8 mouse cellular contexts compared by ENCODE assay signal in the genomic region with DNA sequence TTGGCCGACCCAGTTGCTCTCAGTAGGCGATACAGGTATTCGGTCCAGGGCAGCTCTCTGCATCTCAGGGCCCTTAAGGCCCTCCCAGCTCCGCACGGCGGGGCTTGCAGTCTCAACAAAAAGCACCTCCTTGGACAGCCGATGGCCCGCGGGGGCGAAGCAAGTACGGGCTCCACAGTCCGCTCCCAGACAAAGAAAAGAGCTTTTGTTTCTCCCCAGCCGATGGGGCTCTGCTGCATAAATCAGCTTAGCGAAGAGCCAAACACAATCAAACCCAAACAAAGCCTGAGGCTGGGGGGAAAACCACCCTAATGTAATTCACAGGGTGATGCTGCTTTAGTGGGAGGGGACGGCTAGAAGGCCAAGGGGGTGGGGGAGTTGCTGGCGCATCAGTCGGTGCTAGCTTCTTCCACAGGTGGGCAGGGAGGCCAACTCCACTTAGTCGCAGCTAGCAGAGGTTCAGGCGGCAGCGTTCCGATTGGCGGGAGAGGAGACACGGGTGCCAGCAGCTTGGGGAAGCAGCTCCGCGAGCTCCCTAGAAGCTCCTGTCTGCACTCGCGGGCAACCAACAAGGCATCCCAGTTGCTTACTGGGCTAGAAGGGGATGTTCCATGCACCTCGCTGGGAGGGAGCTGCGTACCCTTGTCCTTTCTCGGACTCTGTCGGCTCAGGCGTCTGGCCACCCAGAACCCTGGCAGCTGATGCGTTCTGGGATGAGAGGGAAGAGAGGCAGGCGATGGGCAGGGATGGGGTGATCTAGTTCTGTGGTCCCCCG. TPM values are rescaled to one million over a fixed set of nuclear protein-coding genes. Genes with fewer than 3 reads are reported as not detected.
A peak's percentile ranks its signal among the peaks of the same experiment; 100 is the strongest.
DNase-seq lines count a peak whose midpoint lies in the region; ATAC-seq and TF ChIP-seq lines count a peak whose summit lies in the region.

No protein-coding gene starts in this region.

- TF ChIP-seq POLR2A in ES-Bruce4 (IDR thresholded peaks at IDR 0.05; ENCODE audit: insufficient read depth, low read length), result no peak

- peak overlapping the region; percentile 64 for H3K4me3 ChIP-seq in ES-Bruce4 (ENCODE audit: low read depth, low read length)
- H3K4me3 ChIP-seq in hindbrain, embryonic 10.5 days, result peak overlapping the region; percentile 73
- peak overlapping the region; percentile 62 for H3K4me3 ChIP-seq in lung, embryonic 16.5 days (ENCODE audit: low read length)

- H3K27me3 ChIP-seq in ES-Bruce4 (ENCODE audit: control insufficient read depth, insufficient read depth, low read length, poor library complexity, severe bottlenecking), result peaks cover 6% of the 10 kb centered on the region
- H3K27me3 ChIP-seq in hindbrain, embryonic 10.5 days (ENCODE audit: insufficient read depth, poor library complexity, severe bottlenecking), result no peaks in the 10 kb centered on the region
- no peaks in the 10 kb centered on the region; the same call in 1 of the 2 replicates for H3K27me3 ChIP-seq in lung, embryonic 16.5 days (ENCODE audit: control insufficient read depth, insufficient read depth, low read depth, low read length)

- H3K4me2 ChIP-seq in lung, embryonic 16.5 days (ENCODE audit: low read depth, low read length), result peak overlapping the region; percentile 77

- TF ChIP-seq EP300 in ES-Bruce4 (IDR thresholded peaks at IDR 0.05; ENCODE audit: insufficient read depth, low read depth, low read length), result no peak

- WGBS in hindbrain, embryonic 10.5 days, result under 1% methylated on average over 35 of the region's 35 CpGs
- WGBS in lung, embryonic 16.5 days, result under 1% methylated on average over 35 of the region's 35 CpGs

- H3K9ac ChIP-seq in ES-Bruce4 (ENCODE audit: low read depth, poor library complexity, severe bottlenecking), result no peak overlapping the region
- peak overlapping the region; percentile 72 for H3K9ac ChIP-seq in lung, embryonic 16.5 days (ENCODE audit: low read length)

- H3K36me3 ChIP-seq in ES-Bruce4 (ENCODE audit: control insufficient read depth, insufficient read depth, low read length, poor library complexity, severe bottlenecking), result no peaks in the 10 kb centered on the region
- no peaks in the 10 kb centered on the region for H3K36me3 ChIP-seq in hindbrain, embryonic 10.5 days
- no peaks in the 10 kb centered on the region for H3K36me3 ChIP-seq in lung, embryonic 16.5 days (ENCODE audit: control insufficient read depth, insufficient read depth, low read length)

- no peaks in the 10 kb centered on the region for H3K9me3 ChIP-seq in ES-Bruce4 (replicated peaks; ENCODE audit: control insufficient read depth, insufficient read depth, low read length, poor library complexity, severe bottlenecking)
- no peaks in the 10 kb centered on the region for H3K9me3 ChIP-seq in hindbrain, embryonic 10.5 days
- no peaks in the 10 kb centered on the region for H3K9me3 ChIP-seq in lung, embryonic 16.5 days (ENCODE audit: control insufficient read depth, low read length)

- TF ChIP-seq CTCF in ES-Bruce4 (IDR thresholded peaks at IDR 0.05; ENCODE audit: low read depth, low read length), result no peak

- peaks cover 2% of the 10 kb centered on the region for H3K4me1 ChIP-seq in ES-Bruce4 (ENCODE audit: control insufficient read depth, insufficient read depth, low read length)
- H3K4me1 ChIP-seq in hindbrain, embryonic 10.5 days (replicated peaks), result peaks cover 55% of the 10 kb centered on the region
- H3K4me1 ChIP-seq in lung, embryonic 16.5 days (replicated peaks; ENCODE audit: control insufficient read depth, insufficient read depth, low read length), result peaks cover 7% of the 10 kb centered on the region

- H3K27ac ChIP-seq in ES-Bruce4 (ENCODE audit: insufficient read depth, low read length), result no peak overlapping the region
- H3K27ac ChIP-seq in hindbrain, embryonic 10.5 days, result peak overlapping the region; percentile 99
- H3K27ac ChIP-seq in lung, embryonic 16.5 days (ENCODE audit: low read length), result peak overlapping the region; percentile 67

- peak; percentile 73 for ATAC-seq in lung, embryonic 16.5 days (ENCODE audit: low read depth)

- peak; percentile 11 to 24 for DNase-seq in cerebellum, adult 18-20 months
- peak; percentile 65 for DNase-seq in forelimb bud, embryonic 11.5 days (ENCODE audit: low read depth, low spot score)
- peak; percentile 89 for DNase-seq in hindbrain, embryonic 10.5 days (ENCODE audit: low spot score)
- peak; percentile 58 to 66 for DNase-seq in layer of hippocampus, adult 8-10 months (ENCODE audit: low spot score in 2 of 2)
- DNase-seq in ovary, postnatal 36 days (ENCODE audit: low spot score), result peak; percentile 63
- peak; percentile 47 for DNase-seq in urinary bladder, postnatal 14 days (ENCODE audit: low spot score)

RNA-seq across cellular contexts. Expression of gene Itgb8, which starts 0.5 kb away (rescaled TPM):
- polyA plus RNA-seq in ES-Bruce4 (2011; ENCODE audit: insufficient read depth, insufficient read length, low read depth, missing spikeins), result 1.0 and 1.2 TPM in 2 replicates
- polyA plus RNA-seq in hindbrain, embryonic 10.5 days (2016; fragmentation: Nextera tagmentation; extraction: Ambion mirVana), result 20.9 and 21.8 TPM in 2 replicates
- total RNA-seq in layer of hippocampus, adult 8-10 months (2022), result 10 to 100 TPM; 35.6 to 37.9 (median 36.5) TPM
- 2.2 and 2.6 TPM in 2 replicates for polyA plus RNA-seq in lung, embryonic 16.5 days (2015; fragmentation: Nextera tagmentation; extraction: Ambion mirVana)

Comparison
In these comparisons a context has a peak if more than half of its experiments do, and no peak if none do; other contexts are left out.
1. DNase-seq: peak in every context shown above with its lines; median percentile 89 in hindbrain, embryonic 10.5 days; 65 in forelimb bud, embryonic 11.5 days; 63 in ovary, postnatal 36 days; 62 in layer of hippocampus, adult 8-10 months; 47 in urinary bladder, postnatal 14 days; 18 in cerebellum, adult 18-20 months.